Mouse (Mus musculus) cerebellum, adult 18-20 months (tissue): ENCODE data around the gene Exo5.
A peak's percentile ranks its signal among the peaks of the same experiment; 100 is the strongest.

Experiments
- DNase-seq, 2 experiments: peaks; one replicate each; pipeline ENCODE4 v3.0.0; 2021

Exo5 gene

DNA sequence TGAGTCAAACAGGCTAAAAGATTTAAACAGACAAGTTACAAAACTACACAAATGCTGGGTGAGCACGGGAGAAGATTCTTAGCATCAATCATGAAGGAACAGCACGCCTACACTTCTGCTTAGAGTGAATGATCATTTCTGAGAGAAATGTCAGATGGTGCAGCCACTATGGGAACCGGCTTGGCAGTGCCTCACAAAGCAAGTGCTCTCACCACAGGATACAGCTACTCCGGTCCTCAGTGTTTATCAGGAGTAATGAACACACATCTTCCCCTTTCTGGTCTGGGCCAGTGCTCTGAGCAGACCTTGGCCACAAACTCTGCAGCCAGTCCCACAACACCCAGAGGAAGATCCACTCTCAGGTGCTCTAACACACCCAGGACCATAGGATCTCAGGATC lies 20.3 kb downstream of the Exo5 start:
- peak in 1 of 2 experiments; percentile 32 for DNase-seq

GRCm38 (mm10) chr4:120895810-120896584 lies 28.8 kb downstream of the Exo5 start:
- DNase-seq: peak; percentile 50 to 52

- DNase-seq: peak; percentile 25 to 52
Observed at GRCm38 (mm10) chr4:120895226-120895625, 29.6 kb downstream of the Exo5 start.

GRCm38 (mm10) chr4:120894584-120894983 lies 30.2 kb downstream of the Exo5 start:
- peak; percentile 37 to 47 for DNase-seq

DNA sequence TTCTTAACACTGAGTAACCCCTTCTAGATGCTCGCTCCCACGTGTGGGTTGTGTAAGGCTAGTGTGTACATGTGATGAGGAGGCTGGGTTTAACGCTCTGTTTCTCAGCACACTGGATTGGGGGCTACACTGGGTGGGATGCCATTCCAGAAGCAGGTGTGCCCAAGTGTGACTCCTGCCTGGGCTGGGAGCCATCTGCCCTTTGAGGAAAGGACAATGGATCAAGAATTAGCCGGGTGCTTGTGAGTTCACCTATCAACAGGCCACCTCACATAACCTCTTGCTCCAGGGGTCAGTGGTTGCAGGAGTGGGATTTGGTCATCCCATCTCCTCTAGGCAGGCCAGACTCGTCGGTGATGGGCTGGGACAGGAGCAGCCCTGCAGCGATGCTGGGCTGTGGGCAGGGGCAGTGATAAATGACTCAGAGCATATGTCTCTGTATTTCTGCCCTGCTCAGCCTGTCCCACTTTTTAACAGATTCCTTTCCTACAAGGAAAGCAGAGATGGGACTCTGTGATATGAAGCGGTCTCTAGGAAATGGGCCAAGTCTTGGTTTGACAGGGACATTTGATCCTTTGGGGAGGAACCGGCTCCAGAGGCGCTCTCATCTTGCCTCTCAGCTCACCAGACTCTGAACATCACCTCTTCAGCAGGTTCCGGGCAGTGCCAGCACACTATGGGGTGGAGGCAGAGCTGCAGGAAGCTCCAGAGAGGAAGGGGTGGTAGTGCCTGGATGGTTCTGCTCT lies 31.0 kb downstream of the Exo5 start:
- DNase-seq: peak; percentile 66 to 67

GRCm38 (mm10) chr4:120892516-120892915 lies 32.3 kb downstream of the Exo5 start:
- no peak for DNase-seq

DNA sequence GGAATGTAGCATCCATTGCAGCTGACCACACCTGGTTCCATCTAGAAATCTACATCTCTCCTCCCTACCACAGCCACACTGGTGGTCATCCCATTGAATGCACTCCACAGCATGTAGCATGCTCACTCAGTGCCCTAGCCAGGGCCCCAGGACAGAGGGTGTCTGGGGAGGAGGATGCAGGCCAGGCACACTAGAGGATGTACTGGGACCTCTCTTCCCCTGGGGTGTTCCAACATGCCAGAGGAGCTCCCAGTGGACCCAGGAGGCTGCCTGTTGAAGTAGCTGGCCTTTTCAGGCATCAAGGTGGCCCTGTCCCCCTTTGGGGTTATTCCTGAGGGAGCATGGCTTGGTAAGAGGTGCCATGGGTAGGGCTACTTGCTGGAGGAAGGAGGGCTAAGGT lies 32.9 kb downstream of the Exo5 start:
- peak in 1 of 2 experiments; percentile 7 for DNase-seq

- DNase-seq: peak; percentile 89 to 94
Observed at GRCm38 (mm10) chr4:120890754-120891440, 33.9 kb downstream of the Exo5 start.

DNA sequence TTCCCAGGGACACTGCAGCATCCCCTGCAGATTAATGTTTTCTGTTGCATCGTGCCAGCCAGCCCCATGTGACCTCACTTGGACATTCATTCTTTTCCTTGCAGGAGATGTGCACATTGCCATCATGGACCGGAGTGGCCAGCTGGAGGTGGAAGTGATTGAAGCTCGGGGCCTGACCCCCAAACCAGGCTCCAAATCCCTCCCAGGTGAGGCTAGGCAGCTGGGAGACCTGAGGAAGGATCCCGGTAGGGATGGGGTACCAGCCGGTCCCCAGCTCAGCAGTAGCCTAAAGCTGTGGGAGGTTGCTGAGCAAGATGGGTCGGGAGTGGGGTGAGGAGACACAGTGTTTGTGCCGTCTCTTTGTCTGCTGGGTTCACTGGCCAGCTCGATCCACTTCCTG lies 35.9 kb downstream of the Exo5 start:
- DNase-seq: peak; percentile 23 to 46

DNA sequence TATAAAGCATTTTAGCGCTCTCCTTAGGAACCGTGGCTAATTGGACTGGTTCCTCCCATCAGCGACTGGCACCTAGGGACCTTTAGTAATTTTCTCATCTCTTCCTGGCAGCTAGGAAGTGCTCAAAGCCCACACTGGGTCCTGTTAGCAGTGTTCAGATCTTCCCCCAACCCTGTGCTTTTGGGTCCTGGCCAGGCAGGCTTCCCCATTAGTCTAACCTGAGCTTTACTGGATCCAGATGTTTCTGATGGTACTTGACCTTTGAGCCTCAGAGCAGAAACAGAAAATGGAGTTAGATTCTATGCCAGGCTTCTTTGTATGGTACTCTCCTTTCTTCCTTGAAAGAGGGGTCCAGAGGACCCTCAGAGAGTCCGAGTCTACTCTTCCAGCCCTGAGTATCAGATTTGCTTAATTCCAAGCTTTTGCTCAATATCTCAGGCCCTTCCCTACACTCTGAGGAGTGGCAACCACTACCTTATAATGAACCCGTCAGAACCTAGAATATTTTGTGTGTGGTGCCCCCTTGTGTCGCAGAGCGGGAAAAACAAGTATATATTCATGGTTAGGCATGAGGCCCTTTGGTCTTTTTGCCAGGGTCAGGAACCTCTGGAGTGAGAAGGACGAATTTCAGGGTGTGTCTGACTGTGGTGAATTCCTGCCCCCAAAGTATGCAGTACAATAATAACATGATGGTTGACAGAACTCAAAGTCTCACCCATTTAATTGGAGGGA lies 37.3 kb downstream of the Exo5 start:
- DNase-seq: peak; percentile 71 to 83

GRCm38 (mm10) chr4:120886811-120887210 lies 38.0 kb downstream of the Exo5 start:
- DNase-seq: peak in 1 of 2 experiments; percentile 30

- no peak for DNase-seq
Observed at GRCm38 (mm10) chr4:120886131-120886530, 38.7 kb downstream of the Exo5 start.

GRCm38 (mm10) chr4:120885208-120886120 lies 39.4 kb downstream of the Exo5 start:
- DNase-seq: no peak

- peak in 1 of 2 experiments; percentile 6 for DNase-seq
Observed at GRCm38 (mm10) chr4:120882002-120882625, 42.7 kb downstream of the Exo5 start.

GRCm38 (mm10) chr4:120880731-120881432 lies 43.9 kb downstream of the Exo5 start:
- no peak for DNase-seq

DNA sequence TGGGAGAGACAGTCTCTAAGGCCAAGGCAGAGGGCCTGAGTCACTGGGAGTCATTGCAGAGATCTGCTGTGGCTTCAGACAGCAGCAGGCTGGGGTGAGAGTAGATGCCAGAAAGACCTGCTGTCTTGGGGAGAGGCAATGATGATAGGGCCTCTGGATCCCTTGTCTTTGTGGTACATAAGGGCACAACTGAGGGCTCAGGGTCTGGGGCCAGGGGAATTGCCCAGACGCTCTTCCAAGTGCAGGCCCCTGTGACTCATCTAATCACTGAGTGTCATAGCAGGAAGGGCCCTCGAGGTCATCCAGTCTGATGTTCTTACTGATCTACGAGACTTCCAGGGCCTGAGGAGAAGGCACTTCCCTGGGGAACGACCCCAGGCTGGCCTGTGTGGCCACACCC lies 45.4 kb downstream of the Exo5 start:
- DNase-seq: no peak

DNA sequence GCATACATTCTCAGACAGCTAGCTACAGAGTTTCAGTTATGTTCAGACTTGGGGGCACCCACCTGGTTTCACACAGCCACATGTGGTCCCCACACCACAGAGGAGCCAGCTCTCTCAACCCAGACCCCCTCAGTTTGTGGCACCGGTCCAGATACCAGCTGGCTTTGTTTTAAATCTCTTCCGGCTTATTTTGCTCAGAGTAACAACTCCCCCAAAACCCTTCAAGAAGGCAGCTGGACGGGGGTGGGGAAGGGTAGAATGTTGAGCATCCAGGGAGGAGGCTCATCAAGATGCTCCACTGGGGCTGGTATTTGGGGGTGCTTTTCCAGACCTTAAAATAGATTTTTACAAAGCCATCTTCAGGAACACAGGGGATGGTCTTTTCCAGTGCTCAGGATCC lies 46.1 kb downstream of the Exo5 start:
- no peak for DNase-seq

- peak; percentile 42 to 55 for DNase-seq
Observed at GRCm38 (mm10) chr4:120875961-120876360, 48.9 kb downstream of the Exo5 start.
